ENCODE assay signal across 8 mouse cellular contexts in the genomic region with DNA sequence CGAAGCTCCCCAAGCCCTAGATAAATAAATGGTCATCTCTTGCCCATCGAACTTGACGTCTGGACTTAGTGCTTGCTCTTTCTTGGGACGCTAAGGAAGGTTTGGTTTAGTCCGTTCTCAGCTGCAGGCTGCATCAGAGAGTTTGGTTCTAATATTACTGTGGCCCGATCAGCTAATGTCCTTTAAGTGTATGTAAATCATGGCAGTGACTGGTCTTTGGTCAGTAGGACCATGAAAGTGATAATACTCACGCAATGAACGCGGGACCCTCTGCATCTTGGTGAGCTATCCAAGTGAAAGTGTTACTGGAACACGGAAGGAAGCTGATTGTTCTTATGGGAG. TPM values are rescaled to one million over a fixed set of nuclear protein-coding genes. Genes with fewer than 3 reads are reported as not detected.
DNase-seq lines count a peak whose midpoint lies in the region; ATAC-seq and TF ChIP-seq lines count a peak whose summit lies in the region.

No protein-coding gene starts in this region.

- no peaks in the 10 kb centered on the region for H3K9me3 ChIP-seq in embryonic facial prominence, embryonic 13.5 days
- no peaks in the 10 kb centered on the region for H3K9me3 ChIP-seq in intestine, embryonic 15.5 days
- no peaks in the 10 kb centered on the region for H3K9me3 ChIP-seq in neural tube, embryonic 13.5 days

- no peaks in the 10 kb centered on the region for H3K27me3 ChIP-seq in liver, adult 2 months (ENCODE audit: control insufficient read depth, insufficient read depth, low read length)
- no peaks in the 10 kb centered on the region for H3K27me3 ChIP-seq in embryonic facial prominence, embryonic 13.5 days
- no peaks in the 10 kb centered on the region for H3K27me3 ChIP-seq in intestine, embryonic 15.5 days (replicated peaks)
- H3K27me3 ChIP-seq in neural tube, embryonic 13.5 days = no peaks in the 10 kb centered on the region

- H3K9ac ChIP-seq in liver, adult 2 months (ENCODE audit: low read depth, low read length) = peak overlapping the region; percentile 91
- peak overlapping the region; percentile 96 for H3K9ac ChIP-seq in embryonic facial prominence, embryonic 13.5 days
- H3K9ac ChIP-seq in intestine, embryonic 15.5 days = peak overlapping the region; percentile 96
- peak overlapping the region; percentile 85 for H3K9ac ChIP-seq in neural tube, embryonic 13.5 days

- WGBS in liver, adult 2 months = under 1% methylated on average over 10 of the region's 10 CpGs
- 2% methylated on average over 10 of the region's 10 CpGs for WGBS in embryonic facial prominence, embryonic 13.5 days
- WGBS in intestine, embryonic 15.5 days = under 1% methylated on average over 10 of the region's 10 CpGs
- WGBS in neural tube, embryonic 13.5 days = 1% methylated on average over 10 of the region's 10 CpGs

- H3K4me2 ChIP-seq in embryonic facial prominence, embryonic 13.5 days = peak overlapping the region; percentile 78
- H3K4me2 ChIP-seq in intestine, embryonic 15.5 days (replicated peaks) = peak overlapping the region; percentile 58
- H3K4me2 ChIP-seq in neural tube, embryonic 13.5 days = peak overlapping the region; percentile 94

- peaks cover 2% of the 10 kb centered on the region; the same call in 1 of the 2 replicates for H3K36me3 ChIP-seq in liver, adult 2 months (ENCODE audit: control insufficient read depth, insufficient read depth, low read length)
- H3K36me3 ChIP-seq in embryonic facial prominence, embryonic 13.5 days = peaks cover 3% of the 10 kb centered on the region
- H3K36me3 ChIP-seq in intestine, embryonic 15.5 days = no peaks in the 10 kb centered on the region
- H3K36me3 ChIP-seq in neural tube, embryonic 13.5 days = peaks cover 2% of the 10 kb centered on the region; the same call in 1 of the 2 replicates

- H3K4me3 ChIP-seq in liver, adult 2 months (ENCODE audit: insufficient read depth, low read depth, low read length) = peak overlapping the region; percentile 78
- peak overlapping the region; percentile 83 for H3K4me3 ChIP-seq in embryonic facial prominence, embryonic 13.5 days
- peak overlapping the region; percentile 94 for H3K4me3 ChIP-seq in intestine, embryonic 15.5 days (replicated peaks)
- peak overlapping the region; percentile 71 for H3K4me3 ChIP-seq in neural tube, embryonic 13.5 days

- H3K4me1 ChIP-seq in liver, adult 2 months (ENCODE audit: control insufficient read depth, insufficient read depth, low read length) = peaks cover 8% of the 10 kb centered on the region; the same call in 1 of the 2 replicates
- H3K4me1 ChIP-seq in embryonic facial prominence, embryonic 13.5 days = peaks cover 16% of the 10 kb centered on the region
- H3K4me1 ChIP-seq in intestine, embryonic 15.5 days (replicated peaks) = peaks cover 13% of the 10 kb centered on the region
- peaks cover 20% of the 10 kb centered on the region for H3K4me1 ChIP-seq in neural tube, embryonic 13.5 days (replicated peaks)

- DNase-seq in liver, adult 2 months (ENCODE audit: extremely low read depth, low read depth, low spot score) = peak; percentile 34
- no peak for DNase-seq in liver
- no peak for DNase-seq in gastrocnemius, postnatal 36 days
- DNase-seq in layer of hippocampus, postnatal 25 days (ENCODE audit: extremely low spot score in 1 of 2, low spot score in 1 of 2) = no peak
- no peak for DNase-seq in embryo, embryonic 10 days (ENCODE audit: low spot score)

- no peak for TF ChIP-seq CTCF in liver, adult 2 months (IDR thresholded peaks at IDR 0.05; ENCODE audit: low read depth, low read length)

- intact Hi-C loops in gastrocnemius, postnatal 36 days (cut with DNase I) = no loop called here

- TF ChIP-seq POLR2A in liver, adult 2 months (IDR thresholded peaks at IDR 0.05; ENCODE audit: extremely low read depth, insufficient read depth, low read length) = no peak

- no peak for ATAC-seq in embryonic facial prominence, embryonic 13.5 days (ENCODE audit: insufficient number of reproducible peaks, insufficient read depth, low FRiP score, low TSS enrichment, low read depth)
- ATAC-seq in intestine, embryonic 15.5 days = no peak
- ATAC-seq in neural tube, embryonic 13.5 days (ENCODE audit: low read depth) = peak; percentile 2; the same call in 1 of the 2 replicates

- H3K79me2 ChIP-seq in liver, adult 2 months (ENCODE audit: control insufficient read depth, insufficient read depth, low read length) = peaks cover 28% of the 10 kb centered on the region

- peak overlapping the region; percentile 86 for H3K27ac ChIP-seq in liver, adult 2 months (replicated peaks; ENCODE audit: insufficient read depth, low read depth, low read length)
- H3K27ac ChIP-seq in embryonic facial prominence, embryonic 13.5 days = peak overlapping the region; percentile 73
- peak overlapping the region; percentile 80 for H3K27ac ChIP-seq in intestine, embryonic 15.5 days
- peak overlapping the region; percentile 43 for H3K27ac ChIP-seq in neural tube, embryonic 13.5 days (replicated peaks)

RNA-seq across cellular contexts. Expression of gene Psmd12, which starts 0.5 kb away (rescaled TPM):
- total RNA-seq in liver, adult 2 months (2014; rRNA removed) = 53.5 and 54.7 TPM in 2 replicates
- 14.5 and 15.9 TPM in 2 replicates for polyA plus RNA-seq in liver, adult 2 months (2012; rRNA removed)
- 164 and 168 TPM in 2 replicates for polyA plus RNA-seq in embryonic facial prominence, embryonic 13.5 days (2015; fragmentation: Nextera tagmentation; extraction: Ambion mirVana)
- 158 and 168 TPM in 2 replicates for polyA plus RNA-seq in intestine, embryonic 15.5 days (2015; fragmentation: Nextera tagmentation; extraction: Ambion mirVana)
- polyA plus RNA-seq in neural tube, embryonic 13.5 days (2015; fragmentation: Nextera tagmentation; extraction: Ambion mirVana) = 173 and 181 TPM in 2 replicates
- 100 to 1,000 TPM in 1 of 2 experiments, 10 to 100 TPM in 1; 97.9 to 101 TPM for total RNA-seq in gastrocnemius, postnatal 36 days (2021)
- 10 to 100 TPM; 65.9 to 72.2 TPM for total RNA-seq in layer of hippocampus, postnatal 25 days (2021)

RNA-seq across cellular contexts. Expression of gene Pitpnc1, which starts 9.3 kb away (rescaled TPM):
- total RNA-seq in liver, adult 2 months (2014; rRNA removed) = 9.4 and 10.5 TPM in 2 replicates
- 3.5 and 4.1 TPM in 2 replicates for polyA plus RNA-seq in liver, adult 2 months (2012; rRNA removed)
- 32.1 and 36.3 TPM in 2 replicates for polyA plus RNA-seq in embryonic facial prominence, embryonic 13.5 days (2015; fragmentation: Nextera tagmentation; extraction: Ambion mirVana)
- 13.3 and 14.2 TPM in 2 replicates for polyA plus RNA-seq in intestine, embryonic 15.5 days (2015; fragmentation: Nextera tagmentation; extraction: Ambion mirVana)
- 39.2 and 40.3 TPM in 2 replicates for polyA plus RNA-seq in neural tube, embryonic 13.5 days (2015; fragmentation: Nextera tagmentation; extraction: Ambion mirVana)
- 10 to 100 TPM; 60.0 to 78.1 TPM for total RNA-seq in gastrocnemius, postnatal 36 days (2021)
- 10 to 100 TPM; 53.6 to 58.3 TPM for total RNA-seq in layer of hippocampus, postnatal 25 days (2021)
